Mouse (Mus musculus): ENCODE results near the gene Atg5. TPM values are rescaled to one million over a fixed set of nuclear protein-coding genes. Genes with fewer than 3 reads are reported as not detected.

The Atg5 gene
- polyA plus RNA-seq, 1 experiment from 2014 or later: 53.5 TPM

GRCm38 (mm10) chr10:44265835-44266234 is 2.3 kb upstream of the Atg5 start:
- ATAC-seq: no peak
- H3K27ac ChIP-seq (ENCODE audit: low read depth, low read length): no peak overlapping the region
- no peaks in the 10 kb centered on the region for H3K36me3 ChIP-seq (ENCODE audit: control insufficient read depth, insufficient read depth)
- H3K4me1 ChIP-seq (replicated peaks; ENCODE audit: control insufficient read depth, insufficient read depth, low read length): 0 out of 2 replicates have a peak, but pooled peaks cover 7% of the 10 kb centered on the region
- H3K4me3 ChIP-seq (ENCODE audit: low read depth, low read length): no peak overlapping the region
- H3K9ac ChIP-seq (ENCODE audit: low read depth, low read length): no peak overlapping the region
- no peaks in the 10 kb centered on the region for H3K9me3 ChIP-seq (ENCODE audit: control insufficient read depth)
- H3K27me3 ChIP-seq (replicated peaks; ENCODE audit: control insufficient read depth, insufficient read depth, low read length): no peaks in the 10 kb centered on the region
- TF ChIP-seq CTCF (IDR thresholded peaks at IDR 0.05; ENCODE audit: low read depth): no peak
- 78% methylated on average over 3 of the region's 3 CpGs for WGBS
- H3K4me2 ChIP-seq (replicated peaks; ENCODE audit: low read depth): no peak overlapping the region

- Histone ChIP-seq H3K4me1 (replicated peaks; ENCODE audit: control insufficient read depth, insufficient read depth, low read length) (0 out of 2 replicates have a peak, but pooled peaks cover 7% of the 10 kb centered on the region), H3K4me3 (ENCODE audit: low read depth, low read length) (no peak overlapping the region), H3K9ac (ENCODE audit: low read depth, low read length) (no peak overlapping the region), H3K27me3 (replicated peaks; ENCODE audit: control insufficient read depth, insufficient read depth, low read length) (no peaks in the 10 kb centered on the region), H3K27ac (ENCODE audit: low read depth, low read length) (no peak overlapping the region), H3K4me2 (replicated peaks; ENCODE audit: low read depth) (peak overlapping the region; percentile 84), H3K9me3 (ENCODE audit: control insufficient read depth) (no peaks in the 10 kb centered on the region), H3K36me3 (ENCODE audit: control insufficient read depth, insufficient read depth) (no peaks in the 10 kb centered on the region)
- no peak for TF ChIP-seq CTCF (IDR thresholded peaks at IDR 0.05; ENCODE audit: low read depth)
- no peak for ATAC-seq
These were observed 1.6 kb upstream of the Atg5 start for GRCm38 (mm10) chr10:44266561-44266960.

GRCm38 (mm10) chr10:44267426-44268142 is 574 bp upstream of the Atg5 start:
- H3K4me2 ChIP-seq (replicated peaks; ENCODE audit: low read depth): peak overlapping the region; percentile 84
- peak overlapping the region; percentile 92 for H3K27ac ChIP-seq (ENCODE audit: low read depth, low read length)
- H3K9me3 ChIP-seq (ENCODE audit: control insufficient read depth): no peaks in the 10 kb centered on the region
- peak overlapping the region; percentile 94 for H3K4me3 ChIP-seq (ENCODE audit: low read depth, low read length)
- no peak for TF ChIP-seq CTCF (IDR thresholded peaks at IDR 0.05; ENCODE audit: low read depth)
- 0 out of 2 replicates have a peak, but pooled peaks cover 7% of the 10 kb centered on the region for H3K4me1 ChIP-seq (replicated peaks; ENCODE audit: control insufficient read depth, insufficient read depth, low read length)
- peak overlapping the region; percentile 38; the same call in 1 of the 2 replicates for H3K9ac ChIP-seq (ENCODE audit: low read depth, low read length)
- H3K27me3 ChIP-seq (replicated peaks; ENCODE audit: control insufficient read depth, insufficient read depth, low read length): no peaks in the 10 kb centered on the region
- 3% methylated on average over 11 of the region's 11 CpGs for WGBS
- no peaks in the 10 kb centered on the region for H3K36me3 ChIP-seq (ENCODE audit: control insufficient read depth, insufficient read depth)
- ATAC-seq: no peak

GRCm38 (mm10) chr10:44269211-44269610 is 1.1 kb downstream of the Atg5 start:
- H3K4me2 ChIP-seq (replicated peaks; ENCODE audit: low read depth): peak overlapping the region; percentile 84
- H3K4me1 ChIP-seq (replicated peaks; ENCODE audit: control insufficient read depth, insufficient read depth, low read length): 0 out of 2 replicates have a peak, but pooled peaks cover 7% of the 10 kb centered on the region
- H3K27me3 ChIP-seq (replicated peaks; ENCODE audit: control insufficient read depth, insufficient read depth, low read length): no peaks in the 10 kb centered on the region
- no peaks in the 10 kb centered on the region for H3K36me3 ChIP-seq (ENCODE audit: control insufficient read depth, insufficient read depth)
- H3K27ac ChIP-seq (ENCODE audit: low read depth, low read length): no peak overlapping the region
- peak overlapping the region; percentile 94 for H3K4me3 ChIP-seq (ENCODE audit: low read depth, low read length)
- WGBS: 43% methylated on average over 2 of the region's 2 CpGs
- H3K9me3 ChIP-seq (ENCODE audit: control insufficient read depth): no peaks in the 10 kb centered on the region
- ATAC-seq: no peak
- peak overlapping the region; percentile 90; the same call in 1 of the 2 replicates for H3K9ac ChIP-seq (ENCODE audit: low read depth, low read length)
- TF ChIP-seq CTCF (IDR thresholded peaks at IDR 0.05; ENCODE audit: low read depth): no peak

- H3K27ac ChIP-seq (ENCODE audit: low read depth, low read length): no peak overlapping the region
- no peaks in the 10 kb centered on the region for H3K4me1 ChIP-seq (replicated peaks; ENCODE audit: control insufficient read depth, insufficient read depth, low read length)
- WGBS: 47% methylated on average over 1 of the region's 1 CpGs
- TF ChIP-seq CTCF (IDR thresholded peaks at IDR 0.05; ENCODE audit: low read depth): no peak
- H3K4me2 ChIP-seq (replicated peaks; ENCODE audit: low read depth): no peak overlapping the region
- peaks cover 13% of the 10 kb centered on the region; the same call in 1 of the 2 replicates for H3K36me3 ChIP-seq (ENCODE audit: control insufficient read depth, insufficient read depth)
- H3K9me3 ChIP-seq (ENCODE audit: control insufficient read depth): no peaks in the 10 kb centered on the region
- no peaks in the 10 kb centered on the region for H3K27me3 ChIP-seq (replicated peaks; ENCODE audit: control insufficient read depth, insufficient read depth, low read length)
- no peak for ATAC-seq
- no peak overlapping the region for H3K4me3 ChIP-seq (ENCODE audit: low read depth, low read length)
- H3K9ac ChIP-seq (ENCODE audit: low read depth, low read length): no peak overlapping the region
These were observed 14.2 kb downstream of the Atg5 start for GRCm38 (mm10) chr10:44282323-44282722.

DNA sequence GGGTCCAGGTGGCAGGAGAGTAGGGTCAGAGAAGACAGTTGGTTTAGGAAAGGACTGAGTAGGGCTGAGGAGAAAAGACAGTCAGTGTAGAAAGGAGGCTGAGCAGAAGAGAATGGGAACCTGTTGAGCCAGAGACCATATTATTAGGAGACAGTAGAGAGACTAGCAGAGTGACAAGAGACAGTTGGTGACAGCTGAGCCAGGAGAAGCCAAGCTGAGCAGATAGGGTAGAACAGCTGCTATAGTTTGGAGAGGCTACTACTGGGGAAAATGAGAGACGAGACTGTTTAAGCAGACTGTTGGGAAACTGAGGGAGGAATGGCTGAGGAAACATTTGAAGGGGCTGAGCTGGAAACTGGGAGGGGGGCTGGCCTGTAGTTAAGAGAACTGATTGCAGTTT is 16.9 kb downstream of the Atg5 start:
- no peak for ATAC-seq
- 84% methylated on average over 1 of the region's 1 CpGs for WGBS
- TF ChIP-seq CTCF (IDR thresholded peaks at IDR 0.05; ENCODE audit: low read depth): no peak
- Histone ChIP-seq H3K27me3 (replicated peaks; ENCODE audit: control insufficient read depth, insufficient read depth, low read length) (no peaks in the 10 kb centered on the region), H3K9ac (ENCODE audit: low read depth, low read length) (no peak overlapping the region), H3K9me3 (ENCODE audit: control insufficient read depth) (no peaks in the 10 kb centered on the region), H3K36me3 (ENCODE audit: control insufficient read depth, insufficient read depth) (peaks cover 29% of the 10 kb centered on the region; the same call in 1 of the 2 replicates), H3K4me1 (replicated peaks; ENCODE audit: control insufficient read depth, insufficient read depth, low read length) (no peaks in the 10 kb centered on the region), H3K4me3 (ENCODE audit: low read depth, low read length) (no peak overlapping the region), H3K4me2 (replicated peaks; ENCODE audit: low read depth) (no peak overlapping the region), H3K27ac (ENCODE audit: low read depth, low read length) (no peak overlapping the region)

All from intestine, postnatal 0 days (tissue).